Mouse (Mus musculus): ENCODE measurements at regions not wholly inside any gene's neighbourhood (a gene's known extent, or its start where the extent isn't known, plus 50 kb on each side); places are given as distances from the start of the nearest gene placed in this dataset.

DNA sequence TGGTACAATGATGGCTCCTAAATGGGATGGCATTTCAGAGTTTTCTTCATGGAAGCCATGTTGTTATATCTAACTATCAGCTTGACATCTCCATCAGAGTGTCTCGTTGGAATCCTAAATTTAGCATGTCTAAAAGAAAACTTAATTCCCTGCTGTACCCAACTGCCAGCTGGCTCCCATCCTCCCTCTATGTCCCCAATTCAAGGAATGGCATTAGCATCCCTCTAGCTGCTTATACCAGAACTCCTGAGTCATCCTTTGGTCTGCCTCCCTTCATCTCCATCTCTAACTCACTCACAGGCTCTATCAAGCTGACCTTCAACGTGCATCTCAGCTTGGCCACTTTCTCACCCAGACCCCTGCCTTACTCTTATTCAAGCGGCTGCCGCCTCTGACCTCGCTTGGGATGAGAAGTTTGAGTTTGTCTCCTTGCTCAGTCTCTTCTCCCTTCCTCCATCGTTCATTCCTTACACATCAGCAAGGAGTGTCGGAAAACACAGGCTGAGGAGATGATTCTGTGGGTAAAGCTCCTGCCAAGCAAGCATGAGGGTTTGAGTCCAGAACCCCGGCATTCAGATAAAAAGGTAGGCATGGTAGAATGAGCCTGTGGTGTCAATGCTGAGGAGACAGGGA, 88.9 kb downstream of the Emp1 start:
- WGBS, result 85% methylated on average over 8 of the region's 8 CpGs
- H3K4me3 ChIP-seq (replicated peaks; ENCODE audit: low read length), result no peak overlapping the region
- H3K27me3 ChIP-seq (replicated peaks; ENCODE audit: control insufficient read depth, insufficient read depth, low read length), result no peaks in the 10 kb centered on the region
- ATAC-seq, result no peak
- no peak overlapping the region for H3K9ac ChIP-seq (replicated peaks; ENCODE audit: low read depth, low read length)
- H3K27ac ChIP-seq (ENCODE audit: low read length), result no peak overlapping the region
- H3K9me3 ChIP-seq (ENCODE audit: control insufficient read depth, low read length), result no peaks in the 10 kb centered on the region
- no peak overlapping the region for H3K4me2 ChIP-seq (ENCODE audit: low read length)
- H3K4me1 ChIP-seq (replicated peaks; ENCODE audit: control insufficient read depth, insufficient read depth, low read length), result no peaks in the 10 kb centered on the region
- no peaks in the 10 kb centered on the region for H3K36me3 ChIP-seq (ENCODE audit: control insufficient read depth, insufficient read depth)

- H3K9me3 ChIP-seq (ENCODE audit: control insufficient read depth, low read length), result no peaks in the 10 kb centered on the region
- H3K9ac ChIP-seq (replicated peaks; ENCODE audit: low read depth, low read length), result no peak overlapping the region
- 88% methylated on average over 3 of the region's 3 CpGs for WGBS
- H3K4me2 ChIP-seq (ENCODE audit: low read length), result no peak overlapping the region
- H3K27ac ChIP-seq (ENCODE audit: low read length), result no peak overlapping the region
- H3K4me3 ChIP-seq (replicated peaks; ENCODE audit: low read length), result no peak overlapping the region
- H3K4me1 ChIP-seq (replicated peaks; ENCODE audit: control insufficient read depth, insufficient read depth, low read length), result no peaks in the 10 kb centered on the region
- ATAC-seq, result no peak
- no peaks in the 10 kb centered on the region for H3K27me3 ChIP-seq (replicated peaks; ENCODE audit: control insufficient read depth, insufficient read depth, low read length)
- no peaks in the 10 kb centered on the region for H3K36me3 ChIP-seq (ENCODE audit: control insufficient read depth, insufficient read depth)
Measured at GRCm38 (mm10) chr6:135453041-135453440, 90.7 kb downstream of the Emp1 start.

- WGBS, result 54% methylated on average over 6 of the region's 6 CpGs
Measured at GRCm38 (mm10) chr6:135472495-135472894, 110.2 kb downstream of the Emp1 start.

DNA sequence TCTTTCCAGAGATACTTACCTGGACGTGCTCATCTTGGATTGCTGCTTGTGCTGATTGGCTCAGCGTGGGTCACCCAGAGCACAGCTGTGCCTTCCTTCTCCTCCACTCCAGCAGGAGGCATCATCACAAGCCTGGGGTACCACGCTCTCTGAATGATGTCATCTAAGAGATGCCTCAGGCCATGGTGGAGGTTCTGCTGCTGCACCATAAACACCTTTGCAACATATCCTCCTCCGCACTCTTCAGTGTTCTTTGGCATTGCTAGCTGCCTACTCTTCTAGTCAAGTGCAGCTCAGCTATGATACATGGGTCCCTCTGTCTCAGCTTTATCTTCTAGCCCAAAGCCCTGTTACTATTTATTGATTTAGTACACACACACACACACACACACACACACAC, 110.8 kb downstream of the Emp1 start:
- Histone ChIP-seq H3K27me3 (replicated peaks; ENCODE audit: control insufficient read depth, insufficient read depth, low read length) (no peaks in the 10 kb centered on the region), H3K4me1 (replicated peaks; ENCODE audit: control insufficient read depth, insufficient read depth, low read length) (no peaks in the 10 kb centered on the region), H3K27ac (ENCODE audit: low read length) (no peak overlapping the region), H3K4me2 (ENCODE audit: low read length) (no peak overlapping the region), H3K4me3 (replicated peaks; ENCODE audit: low read length) (no peak overlapping the region), H3K9ac (replicated peaks; ENCODE audit: low read depth, low read length) (no peak overlapping the region), H3K36me3 (ENCODE audit: control insufficient read depth, insufficient read depth) (no peaks in the 10 kb centered on the region), H3K9me3 (ENCODE audit: control insufficient read depth, low read length) (no peaks in the 10 kb centered on the region)
- no peak for ATAC-seq
- 86% methylated on average over 4 of the region's 4 CpGs for WGBS

More at GRCm38 (mm10) chr6:135472495-135472894, 110.2 kb downstream of the Emp1 start:
- Histone ChIP-seq H3K4me2 (ENCODE audit: low read length) (no peak overlapping the region), H3K4me3 (replicated peaks; ENCODE audit: low read length) (no peak overlapping the region), H3K4me1 (replicated peaks; ENCODE audit: control insufficient read depth, insufficient read depth, low read length) (no peaks in the 10 kb centered on the region), H3K27ac (ENCODE audit: low read length) (no peak overlapping the region), H3K36me3 (ENCODE audit: control insufficient read depth, insufficient read depth) (no peaks in the 10 kb centered on the region), H3K27me3 (replicated peaks; ENCODE audit: control insufficient read depth, insufficient read depth, low read length) (no peaks in the 10 kb centered on the region), H3K9ac (replicated peaks; ENCODE audit: low read depth, low read length) (no peak overlapping the region), H3K9me3 (ENCODE audit: control insufficient read depth, low read length) (no peaks in the 10 kb centered on the region)
- ATAC-seq, result no peak

DNA sequence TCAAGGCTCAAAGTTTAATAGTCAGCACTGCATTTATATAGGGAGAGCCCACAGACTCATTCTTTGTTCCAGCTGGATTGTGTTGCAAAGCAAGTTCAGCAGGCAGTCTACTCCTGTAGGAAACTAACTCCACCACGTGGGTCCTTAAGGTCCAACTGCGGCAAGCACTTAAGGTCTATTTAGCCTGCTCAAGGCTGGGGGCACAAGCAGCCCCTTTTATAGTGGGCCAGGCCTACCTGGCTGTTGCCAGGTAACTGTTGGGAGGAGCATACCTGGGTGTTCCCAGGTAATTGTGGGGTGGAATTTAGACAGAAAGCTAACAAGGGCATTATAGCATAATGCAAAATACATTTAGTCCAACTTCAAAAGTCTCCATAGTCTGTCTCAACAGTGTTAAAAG, 126.5 kb downstream of the Emp1 start:
- no peaks in the 10 kb centered on the region for H3K4me1 ChIP-seq (replicated peaks; ENCODE audit: control insufficient read depth, insufficient read depth, low read length)
- no peaks in the 10 kb centered on the region for H3K9me3 ChIP-seq (ENCODE audit: control insufficient read depth, low read length)
- no peak overlapping the region for H3K4me2 ChIP-seq (ENCODE audit: low read length)
- no peak overlapping the region for H3K9ac ChIP-seq (replicated peaks; ENCODE audit: low read depth, low read length)
- no peak overlapping the region for H3K4me3 ChIP-seq (replicated peaks; ENCODE audit: low read length)
- no peaks in the 10 kb centered on the region for H3K27me3 ChIP-seq (replicated peaks; ENCODE audit: control insufficient read depth, insufficient read depth, low read length)
- no peak for ATAC-seq
- no peak overlapping the region for H3K27ac ChIP-seq (ENCODE audit: low read length)
- 56% methylated on average over 2 of the region's 2 CpGs for WGBS
- H3K36me3 ChIP-seq (ENCODE audit: control insufficient read depth, insufficient read depth), result no peaks in the 10 kb centered on the region

DNA sequence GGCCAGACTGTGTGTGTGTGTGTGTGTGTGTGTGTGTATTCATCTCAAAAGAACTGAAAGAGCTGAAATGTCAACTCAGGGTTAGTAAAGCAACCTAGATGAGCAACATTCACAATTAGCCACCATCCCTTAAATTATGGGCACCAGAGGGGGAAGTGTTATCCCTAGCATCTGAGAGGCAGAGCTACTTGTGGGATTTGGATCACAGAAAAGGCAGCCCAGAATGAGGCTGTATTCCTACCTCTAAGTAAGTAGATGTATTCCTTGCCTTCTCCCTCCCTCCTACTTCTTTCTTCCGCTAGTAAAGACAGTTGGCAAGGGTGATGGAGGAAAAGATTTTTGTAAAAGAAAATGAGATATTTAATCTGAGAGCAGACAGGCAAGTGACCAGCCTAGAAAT, 131.6 kb downstream of the Emp1 start:
- no peak overlapping the region for H3K4me2 ChIP-seq (ENCODE audit: low read length)
- no peaks in the 10 kb centered on the region for H3K4me1 ChIP-seq (replicated peaks; ENCODE audit: control insufficient read depth, insufficient read depth, low read length)
- no peak overlapping the region for H3K27ac ChIP-seq (ENCODE audit: low read length)
- H3K27me3 ChIP-seq (replicated peaks; ENCODE audit: control insufficient read depth, insufficient read depth, low read length), result no peaks in the 10 kb centered on the region
- no peaks in the 10 kb centered on the region for H3K36me3 ChIP-seq (ENCODE audit: control insufficient read depth, insufficient read depth)
- no peaks in the 10 kb centered on the region for H3K9me3 ChIP-seq (ENCODE audit: control insufficient read depth, low read length)
- ATAC-seq, result no peak
- no peak overlapping the region for H3K9ac ChIP-seq (replicated peaks; ENCODE audit: low read depth, low read length)
- no peak overlapping the region for H3K4me3 ChIP-seq (replicated peaks; ENCODE audit: low read length)
- 95% methylated on average over 1 of the region's 1 CpGs for WGBS

- no peak overlapping the region for H3K9ac ChIP-seq (replicated peaks; ENCODE audit: low read depth, low read length)
- H3K4me3 ChIP-seq (replicated peaks; ENCODE audit: low read length), result no peak overlapping the region
- no peaks in the 10 kb centered on the region for H3K36me3 ChIP-seq (ENCODE audit: control insufficient read depth, insufficient read depth)
- WGBS, result 85% methylated on average over 2 of the region's 2 CpGs
- H3K4me2 ChIP-seq (ENCODE audit: low read length), result no peak overlapping the region
- H3K27ac ChIP-seq (ENCODE audit: low read length), result no peak overlapping the region
- no peaks in the 10 kb centered on the region for H3K27me3 ChIP-seq (replicated peaks; ENCODE audit: control insufficient read depth, insufficient read depth, low read length)
- ATAC-seq, result no peak
- H3K9me3 ChIP-seq (ENCODE audit: control insufficient read depth, low read length), result no peaks in the 10 kb centered on the region
- H3K4me1 ChIP-seq (replicated peaks; ENCODE audit: control insufficient read depth, insufficient read depth, low read length), result no peaks in the 10 kb centered on the region
Measured at GRCm38 (mm10) chr6:135495841-135496240, 133.5 kb downstream of the Emp1 start.

DNA sequence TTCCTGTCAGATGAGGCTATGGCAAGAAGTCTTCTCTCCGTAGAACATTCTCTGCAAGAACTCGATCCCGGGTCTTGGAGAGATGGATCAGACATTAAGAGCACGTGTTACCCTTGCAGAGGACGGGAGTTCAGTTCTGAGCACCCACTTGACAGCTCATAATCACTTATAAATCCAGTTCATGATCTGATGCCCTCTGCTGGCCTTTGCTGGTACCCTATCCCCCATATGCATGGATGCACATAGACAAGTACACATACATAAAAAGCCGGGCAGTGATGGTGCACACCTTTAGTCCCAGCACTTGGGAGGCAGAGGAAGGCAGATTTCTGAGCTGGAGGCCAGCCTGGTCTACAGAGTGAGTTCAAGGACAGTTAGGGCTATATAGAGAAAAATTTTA, 136.2 kb downstream of the Emp1 start:
- H3K9ac ChIP-seq (replicated peaks; ENCODE audit: low read depth, low read length), result no peak overlapping the region
- no peak overlapping the region for H3K4me2 ChIP-seq (ENCODE audit: low read length)
- WGBS, result 90% methylated on average over 6 of the region's 6 CpGs
- no peak overlapping the region for H3K27ac ChIP-seq (ENCODE audit: low read length)
- no peaks in the 10 kb centered on the region for H3K36me3 ChIP-seq (ENCODE audit: control insufficient read depth, insufficient read depth)
- H3K4me1 ChIP-seq (replicated peaks; ENCODE audit: control insufficient read depth, insufficient read depth, low read length), result no peaks in the 10 kb centered on the region; the same call in 1 of the 2 replicates
- no peak for ATAC-seq
- no peak overlapping the region for H3K4me3 ChIP-seq (replicated peaks; ENCODE audit: low read length)
- no peaks in the 10 kb centered on the region for H3K9me3 ChIP-seq (ENCODE audit: control insufficient read depth, low read length)
- no peaks in the 10 kb centered on the region for H3K27me3 ChIP-seq (replicated peaks; ENCODE audit: control insufficient read depth, insufficient read depth, low read length)

- Histone ChIP-seq H3K9ac (replicated peaks; ENCODE audit: low read depth, low read length) (no peak overlapping the region), H3K27me3 (replicated peaks; ENCODE audit: control insufficient read depth, insufficient read depth, low read length) (no peaks in the 10 kb centered on the region), H3K4me2 (ENCODE audit: low read length) (no peak overlapping the region), H3K27ac (ENCODE audit: low read length) (no peak overlapping the region), H3K9me3 (ENCODE audit: control insufficient read depth, low read length) (no peaks in the 10 kb centered on the region), H3K36me3 (ENCODE audit: control insufficient read depth, insufficient read depth) (no peaks in the 10 kb centered on the region), H3K4me3 (replicated peaks; ENCODE audit: low read length) (no peak overlapping the region), H3K4me1 (replicated peaks; ENCODE audit: control insufficient read depth, insufficient read depth, low read length) (no peaks in the 10 kb centered on the region; the same call in 1 of the 2 replicates)
- 77% methylated on average over 3 of the region's 3 CpGs for WGBS
- no peak for ATAC-seq
Measured at GRCm38 (mm10) chr6:135500381-135500780, 138.0 kb downstream of the Emp1 start.

- ATAC-seq, result no peak
- H3K27ac ChIP-seq (ENCODE audit: low read length), result no peak overlapping the region
- H3K4me3 ChIP-seq (replicated peaks; ENCODE audit: low read length), result no peak overlapping the region
- H3K9ac ChIP-seq (replicated peaks; ENCODE audit: low read depth, low read length), result no peak overlapping the region
- no peaks in the 10 kb centered on the region for H3K9me3 ChIP-seq (ENCODE audit: control insufficient read depth, low read length)
- no peaks in the 10 kb centered on the region for H3K27me3 ChIP-seq (replicated peaks; ENCODE audit: control insufficient read depth, insufficient read depth, low read length)
- H3K36me3 ChIP-seq (ENCODE audit: control insufficient read depth, insufficient read depth), result no peaks in the 10 kb centered on the region
- no peaks in the 10 kb centered on the region; the same call in 1 of the 2 replicates for H3K4me1 ChIP-seq (replicated peaks; ENCODE audit: control insufficient read depth, insufficient read depth, low read length)
- no peak overlapping the region for H3K4me2 ChIP-seq (ENCODE audit: low read length)
- 75% methylated on average over 6 of the region's 6 CpGs for whole genome bisulfite sequencing
Measured at GRCm38 (mm10) chr6:135501791-135502190, 139.4 kb downstream of the Emp1 start.

All from forebrain, embryonic 16.5 days (tissue).